Mouse (Mus musculus): Measurements from ENCODE around the gene Gpr135. TPM values are rescaled to one million over a fixed set of nuclear protein-coding genes. Genes with fewer than 3 reads are reported as not detected.

The Gpr135 gene
- polyA plus RNA-seq, 1 experiment from 2014 or later: 7.8 TPM

DNA sequence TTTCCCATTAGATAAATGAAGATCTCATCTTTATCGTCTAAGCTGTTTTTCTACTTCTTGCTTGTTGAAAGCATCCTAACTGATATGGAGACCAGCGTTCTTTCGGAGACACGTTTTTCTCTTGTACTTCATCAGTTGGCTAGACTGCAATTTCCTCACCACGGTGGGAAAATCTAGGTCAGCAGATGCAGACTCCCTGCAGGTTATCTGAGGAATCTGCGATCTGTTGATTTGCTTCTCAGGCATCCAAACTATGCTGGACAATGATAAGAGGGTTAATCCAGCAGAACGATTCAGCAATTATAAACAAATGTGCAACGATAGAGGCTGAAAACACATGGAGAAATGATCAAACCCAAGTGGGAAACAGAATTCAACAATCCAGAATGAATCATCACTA is 31.4 kb downstream of the Gpr135 start:
- 77% methylated on average over 8 of the region's 8 CpGs for WGBS
- no peak overlapping the region for H3K4me3 ChIP-seq (ENCODE audit: low read length)
- no peak overlapping the region for H3K27ac ChIP-seq (ENCODE audit: low read depth, low read length)
- no peaks in the 10 kb centered on the region for H3K27me3 ChIP-seq (replicated peaks; ENCODE audit: control insufficient read depth, insufficient read depth, low read length)
- no peak overlapping the region for H3K4me2 ChIP-seq (ENCODE audit: low read length)
- H3K4me1 ChIP-seq (ENCODE audit: control insufficient read depth, insufficient read depth, low read depth, low read length): no peaks in the 10 kb centered on the region
- H3K9me3 ChIP-seq (ENCODE audit: control insufficient read depth, low read length): no peaks in the 10 kb centered on the region
- H3K36me3 ChIP-seq (ENCODE audit: control insufficient read depth, insufficient read depth, low read length): no peaks in the 10 kb centered on the region
- no peak overlapping the region for H3K9ac ChIP-seq (ENCODE audit: low read depth, low read length)
- ATAC-seq: no peak

DNA sequence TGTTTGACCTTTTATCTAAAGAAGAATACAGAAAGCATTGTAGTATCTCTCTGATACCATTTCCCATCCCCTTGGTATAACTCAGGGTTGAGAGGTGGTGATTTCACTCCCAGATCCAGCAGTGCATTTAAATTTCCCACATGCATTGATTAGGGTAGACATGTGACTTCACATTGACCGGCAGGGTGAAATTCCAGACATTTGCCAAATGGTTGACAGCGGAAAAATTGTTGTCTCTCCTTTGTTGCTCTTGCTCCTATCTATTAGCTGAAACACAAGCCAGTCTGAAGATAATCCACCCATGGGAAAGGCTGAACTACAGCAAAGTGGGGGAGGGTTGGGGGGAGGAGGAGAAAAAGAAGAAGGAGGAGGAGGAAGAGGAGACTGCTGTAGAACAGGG is 32.1 kb downstream of the Gpr135 start:
- Histone ChIP-seq H3K9me3 (ENCODE audit: control insufficient read depth, low read length) (no peaks in the 10 kb centered on the region), H3K4me3 (ENCODE audit: low read length) (no peak overlapping the region), H3K4me2 (ENCODE audit: low read length) (no peak overlapping the region), H3K4me1 (ENCODE audit: control insufficient read depth, insufficient read depth, low read depth, low read length) (no peaks in the 10 kb centered on the region), H3K27me3 (replicated peaks; ENCODE audit: control insufficient read depth, insufficient read depth, low read length) (no peaks in the 10 kb centered on the region), H3K27ac (ENCODE audit: low read depth, low read length) (no peak overlapping the region), H3K36me3 (ENCODE audit: control insufficient read depth, insufficient read depth, low read length) (no peaks in the 10 kb centered on the region), H3K9ac (ENCODE audit: low read depth, low read length) (no peak overlapping the region)
- no peak for ATAC-seq
- WGBS: 56% methylated on average over 2 of the region's 2 CpGs

DNA sequence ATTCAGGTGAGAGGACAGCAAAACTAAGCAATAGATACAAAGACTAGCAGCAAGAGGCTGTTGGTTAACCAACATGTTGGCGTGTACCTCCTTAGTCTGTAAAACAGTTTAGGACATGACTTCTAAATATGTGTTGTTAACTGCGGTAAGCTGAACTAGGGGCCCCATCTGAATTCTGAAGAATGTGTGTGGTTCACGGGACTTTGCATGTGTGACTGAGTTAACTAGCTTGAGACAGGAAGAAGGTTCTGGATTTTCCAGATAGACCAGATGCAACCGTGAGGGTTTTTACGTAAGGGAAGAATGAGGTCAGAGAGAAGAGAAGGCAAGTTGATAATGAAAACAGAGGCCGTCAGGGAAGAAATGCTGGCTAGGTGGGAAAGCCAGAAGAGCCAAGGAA is 33.9 kb downstream of the Gpr135 start:
- Histone ChIP-seq H3K4me1 (ENCODE audit: control insufficient read depth, insufficient read depth, low read depth, low read length) (no peaks in the 10 kb centered on the region), H3K27me3 (replicated peaks; ENCODE audit: control insufficient read depth, insufficient read depth, low read length) (no peaks in the 10 kb centered on the region), H3K9ac (ENCODE audit: low read depth, low read length) (no peak overlapping the region), H3K27ac (ENCODE audit: low read depth, low read length) (no peak overlapping the region), H3K9me3 (ENCODE audit: control insufficient read depth, low read length) (no peaks in the 10 kb centered on the region), H3K4me2 (ENCODE audit: low read length) (no peak overlapping the region), H3K36me3 (ENCODE audit: control insufficient read depth, insufficient read depth, low read length) (no peaks in the 10 kb centered on the region), H3K4me3 (ENCODE audit: low read length) (no peak overlapping the region)
- WGBS: 91% methylated on average over 6 of the region's 6 CpGs
- no peak for ATAC-seq

DNA sequence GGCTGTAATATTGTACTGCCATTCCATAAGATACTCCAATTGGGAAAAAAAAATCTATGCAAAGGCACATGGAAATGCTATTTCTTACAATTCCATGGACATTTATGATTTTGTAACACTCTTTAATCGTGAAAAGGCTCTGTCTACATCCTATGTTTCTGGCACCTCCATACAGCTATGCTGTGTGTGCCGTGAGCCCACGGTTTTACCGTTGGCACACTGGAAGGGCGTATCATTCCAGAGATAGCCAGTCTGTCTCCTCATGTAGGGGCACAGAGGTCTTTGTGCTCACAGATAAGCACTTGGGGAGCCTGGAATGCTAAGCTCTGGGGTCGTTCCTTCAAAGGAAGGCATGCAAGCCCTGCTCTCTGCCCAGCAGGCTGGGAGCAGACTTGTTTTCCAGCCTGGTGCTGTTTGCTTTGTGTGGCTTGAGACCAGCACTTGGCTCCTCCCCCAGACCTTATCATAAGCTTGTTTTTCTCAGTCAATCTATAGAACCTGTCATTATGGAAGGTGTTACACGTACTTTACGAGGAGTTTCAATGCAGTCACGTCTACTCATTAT is 34.7 kb downstream of the Gpr135 start:
- Histone ChIP-seq H3K4me2 (ENCODE audit: low read length) (no peak overlapping the region), H3K27ac (ENCODE audit: low read depth, low read length) (no peak overlapping the region), H3K27me3 (replicated peaks; ENCODE audit: control insufficient read depth, insufficient read depth, low read length) (no peaks in the 10 kb centered on the region), H3K4me1 (ENCODE audit: control insufficient read depth, insufficient read depth, low read depth, low read length) (no peaks in the 10 kb centered on the region), H3K36me3 (ENCODE audit: control insufficient read depth, insufficient read depth, low read length) (no peaks in the 10 kb centered on the region), H3K9me3 (ENCODE audit: control insufficient read depth, low read length) (no peaks in the 10 kb centered on the region), H3K4me3 (ENCODE audit: low read length) (no peak overlapping the region), H3K9ac (ENCODE audit: low read depth, low read length) (no peak overlapping the region)
- no peak for ATAC-seq
- WGBS: 77% methylated on average over 9 of the region's 9 CpGs

DNA sequence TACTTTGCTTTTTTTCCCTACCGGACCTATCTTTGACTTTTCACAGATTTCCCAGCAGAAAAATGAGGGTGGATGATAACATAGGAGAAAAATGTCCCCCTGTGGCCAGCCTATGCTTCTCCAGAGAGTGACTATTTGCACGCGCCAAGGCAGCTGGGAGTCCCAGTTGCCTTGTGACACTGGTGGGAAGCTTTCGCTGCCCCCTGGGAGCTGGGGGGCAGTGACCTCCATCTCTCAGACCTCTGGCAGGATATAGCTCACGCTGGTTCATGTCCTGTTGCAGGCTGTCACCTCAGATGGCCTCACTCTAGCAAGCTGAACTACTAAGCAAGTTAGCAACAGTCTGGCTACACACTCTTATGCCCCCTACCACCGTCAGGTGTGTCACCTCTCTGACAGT is 39.1 kb downstream of the Gpr135 start:
- Histone ChIP-seq H3K36me3 (ENCODE audit: control insufficient read depth, insufficient read depth, low read length) (no peaks in the 10 kb centered on the region), H3K9ac (ENCODE audit: low read depth, low read length) (no peak overlapping the region), H3K27ac (ENCODE audit: low read depth, low read length) (no peak overlapping the region), H3K4me2 (ENCODE audit: low read length) (no peak overlapping the region), H3K4me3 (ENCODE audit: low read length) (no peak overlapping the region), H3K27me3 (replicated peaks; ENCODE audit: control insufficient read depth, insufficient read depth, low read length) (no peaks in the 10 kb centered on the region), H3K9me3 (ENCODE audit: control insufficient read depth, low read length) (no peaks in the 10 kb centered on the region), H3K4me1 (ENCODE audit: control insufficient read depth, insufficient read depth, low read depth, low read length) (no peaks in the 10 kb centered on the region)
- no peak for ATAC-seq
- WGBS: 85% methylated on average over 6 of the region's 6 CpGs

DNA sequence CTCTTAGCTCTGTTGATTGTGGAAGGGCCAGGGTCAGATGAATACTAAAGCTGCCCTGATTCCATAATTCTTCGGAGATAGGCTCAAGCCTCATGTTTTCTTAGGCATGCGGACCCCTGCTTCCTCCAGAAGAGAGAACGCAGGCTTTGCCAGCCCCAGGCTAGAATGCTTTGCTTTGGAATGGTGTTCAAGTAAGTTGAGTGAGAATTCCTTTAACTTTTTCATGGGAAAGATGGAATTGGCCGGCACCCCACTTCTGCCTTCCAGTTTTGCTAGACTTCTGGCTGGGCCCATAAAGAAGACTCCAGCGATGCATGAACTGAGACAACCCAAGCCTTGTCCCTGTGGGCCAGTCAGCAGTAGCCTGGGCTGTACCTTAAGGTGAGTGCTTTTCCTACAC is 39.8 kb downstream of the Gpr135 start:
- H3K4me1 ChIP-seq (ENCODE audit: control insufficient read depth, insufficient read depth, low read depth, low read length): no peaks in the 10 kb centered on the region
- H3K36me3 ChIP-seq (ENCODE audit: control insufficient read depth, insufficient read depth, low read length): no peaks in the 10 kb centered on the region
- no peak overlapping the region for H3K4me2 ChIP-seq (ENCODE audit: low read length)
- H3K9me3 ChIP-seq (ENCODE audit: control insufficient read depth, low read length): no peaks in the 10 kb centered on the region
- no peak overlapping the region for H3K4me3 ChIP-seq (ENCODE audit: low read length)
- H3K27ac ChIP-seq (ENCODE audit: low read depth, low read length): no peak overlapping the region
- no peak overlapping the region for H3K9ac ChIP-seq (ENCODE audit: low read depth, low read length)
- no peaks in the 10 kb centered on the region for H3K27me3 ChIP-seq (replicated peaks; ENCODE audit: control insufficient read depth, insufficient read depth, low read length)
- WGBS: 84% methylated on average over 5 of the region's 5 CpGs
- no peak for ATAC-seq

DNA sequence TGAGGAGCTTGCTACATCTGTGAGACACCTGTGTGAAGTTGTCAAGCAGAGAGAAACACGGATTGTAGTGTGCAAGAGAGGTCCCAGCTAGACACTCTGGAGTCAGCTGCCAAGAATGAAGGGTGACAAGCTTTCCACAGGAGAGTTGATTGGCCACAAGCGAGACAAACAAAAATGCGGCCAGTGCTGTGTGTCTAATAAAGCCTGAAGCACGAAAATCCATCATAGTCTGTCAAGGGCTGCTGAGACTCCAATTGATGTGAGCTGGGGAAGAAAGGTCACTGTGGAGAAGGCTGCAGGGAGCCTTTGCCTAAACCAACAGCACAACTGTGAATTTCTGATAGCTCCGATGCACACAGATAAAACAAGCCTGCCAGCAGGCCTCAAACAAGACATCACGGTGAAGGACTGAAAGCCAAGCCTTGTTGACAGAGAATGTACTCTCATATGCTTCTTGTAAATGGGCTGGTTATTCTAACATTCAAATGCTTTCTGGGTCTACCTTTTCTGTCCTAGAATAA is 45.6 kb downstream of the Gpr135 start:
- WGBS: 18% methylated on average over 6 of the region's 6 CpGs
- peak; percentile 63 for ATAC-seq
- Histone ChIP-seq H3K9me3 (ENCODE audit: control insufficient read depth, low read length) (no peaks in the 10 kb centered on the region), H3K27me3 (replicated peaks; ENCODE audit: control insufficient read depth, insufficient read depth, low read length) (no peaks in the 10 kb centered on the region), H3K4me2 (ENCODE audit: low read length) (no peak overlapping the region), H3K27ac (ENCODE audit: low read depth, low read length) (no peak overlapping the region), H3K36me3 (ENCODE audit: control insufficient read depth, insufficient read depth, low read length) (no peaks in the 10 kb centered on the region), H3K4me3 (ENCODE audit: low read length) (no peak overlapping the region), H3K9ac (ENCODE audit: low read depth, low read length) (no peak overlapping the region), H3K4me1 (ENCODE audit: control insufficient read depth, insufficient read depth, low read depth, low read length) (no peaks in the 10 kb centered on the region)

DNA sequence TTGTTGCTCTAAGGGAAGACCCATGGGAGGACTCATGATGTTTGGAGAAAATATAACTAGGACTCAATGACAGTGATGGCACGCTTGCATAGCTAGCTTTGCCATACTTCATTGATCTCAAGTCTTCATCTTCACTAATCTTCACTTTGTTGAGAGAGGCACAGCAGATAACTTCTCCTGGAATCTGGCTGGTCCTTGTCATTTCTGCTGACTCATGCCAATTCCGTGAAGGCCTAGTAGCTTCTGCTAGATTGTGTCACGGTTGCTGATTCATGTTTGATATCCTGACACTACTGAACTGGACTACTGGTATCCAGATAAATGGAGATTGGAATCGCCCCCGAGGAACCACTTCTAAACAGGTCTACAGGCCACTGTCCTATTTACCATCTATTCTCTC is 47.4 kb downstream of the Gpr135 start:
- Histone ChIP-seq H3K27ac (ENCODE audit: low read depth, low read length) (no peak overlapping the region), H3K36me3 (ENCODE audit: control insufficient read depth, insufficient read depth, low read length) (no peaks in the 10 kb centered on the region)
- no peak for ATAC-seq

DNA sequence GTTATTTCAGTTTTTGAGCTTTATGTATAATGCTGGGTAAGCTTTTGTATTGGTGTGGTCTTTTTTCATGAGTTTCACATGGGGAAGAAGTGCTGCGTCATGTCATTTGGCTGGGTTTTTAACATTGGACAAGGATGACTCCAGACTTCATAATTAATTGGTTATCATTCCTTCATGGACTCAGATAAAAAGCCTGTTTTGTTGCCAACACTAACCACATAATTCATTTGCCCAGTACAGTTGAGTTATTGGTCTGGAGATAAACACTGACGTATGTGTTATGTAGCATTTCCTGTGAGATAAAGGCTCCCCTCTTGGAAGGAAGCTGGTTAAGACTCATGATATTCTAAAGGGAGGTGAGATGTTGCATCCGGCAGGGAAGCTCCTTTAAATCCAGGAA is 48.1 kb downstream of the Gpr135 start:
- WGBS: 98% methylated on average over 3 of the region's 3 CpGs

More for the DNA sequence above, 47.4 kb downstream of the Gpr135 start:
- WGBS: 92% methylated on average over 5 of the region's 5 CpGs
- H3K9me3 ChIP-seq (ENCODE audit: control insufficient read depth, low read length): no peaks in the 10 kb centered on the region
- no peaks in the 10 kb centered on the region for H3K27me3 ChIP-seq (replicated peaks; ENCODE audit: control insufficient read depth, insufficient read depth, low read length)
- no peak overlapping the region for H3K4me2 ChIP-seq (ENCODE audit: low read length)
- H3K4me3 ChIP-seq (ENCODE audit: low read length): no peak overlapping the region
- no peak overlapping the region for H3K9ac ChIP-seq (ENCODE audit: low read depth, low read length)
- no peaks in the 10 kb centered on the region for H3K4me1 ChIP-seq (ENCODE audit: control insufficient read depth, insufficient read depth, low read depth, low read length)

DNA sequence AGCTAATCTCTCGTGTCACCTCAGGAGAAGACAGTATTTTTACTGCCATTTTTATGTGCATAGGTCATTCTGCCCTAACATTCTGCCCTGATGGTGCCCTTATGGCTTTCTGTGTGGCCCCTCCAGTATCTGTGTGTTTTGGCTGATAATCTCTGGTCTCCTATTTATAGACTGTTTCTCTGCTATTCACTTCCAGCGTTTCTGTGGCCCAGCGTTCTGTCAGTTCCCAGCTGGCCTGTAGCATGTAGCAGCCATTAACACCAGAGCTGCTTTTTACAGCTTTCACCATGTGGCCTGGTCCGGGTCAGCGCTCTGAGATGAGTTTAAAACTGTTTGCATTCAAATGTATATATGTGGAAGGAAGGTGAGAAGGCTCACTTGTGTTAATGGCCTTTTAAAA is 49.4 kb downstream of the Gpr135 start:
- Histone ChIP-seq H3K9me3 (ENCODE audit: control insufficient read depth, low read length) (no peaks in the 10 kb centered on the region), H3K4me3 (ENCODE audit: low read length) (no peak overlapping the region)
- no peak for ATAC-seq

More for the DNA sequence above, 48.1 kb downstream of the Gpr135 start:
- no peaks in the 10 kb centered on the region for H3K27me3 ChIP-seq (replicated peaks; ENCODE audit: control insufficient read depth, insufficient read depth, low read length)
- no peak for ATAC-seq
- no peaks in the 10 kb centered on the region for H3K36me3 ChIP-seq (ENCODE audit: control insufficient read depth, insufficient read depth, low read length)
- H3K27ac ChIP-seq (ENCODE audit: low read depth, low read length): no peak overlapping the region
- H3K4me1 ChIP-seq (ENCODE audit: control insufficient read depth, insufficient read depth, low read depth, low read length): no peaks in the 10 kb centered on the region
- H3K4me2 ChIP-seq (ENCODE audit: low read length): no peak overlapping the region
- no peak overlapping the region for H3K9ac ChIP-seq (ENCODE audit: low read depth, low read length)
- H3K9me3 ChIP-seq (ENCODE audit: control insufficient read depth, low read length): no peaks in the 10 kb centered on the region
- H3K4me3 ChIP-seq (ENCODE audit: low read length): no peak overlapping the region

More for the DNA sequence above, 49.4 kb downstream of the Gpr135 start:
- no peak overlapping the region for H3K27ac ChIP-seq (ENCODE audit: low read depth, low read length)
- no peak overlapping the region for H3K4me2 ChIP-seq (ENCODE audit: low read length)
- WGBS: 64% methylated on average over 5 of the region's 5 CpGs
- no peak overlapping the region for H3K9ac ChIP-seq (ENCODE audit: low read depth, low read length)
- H3K27me3 ChIP-seq (replicated peaks; ENCODE audit: control insufficient read depth, insufficient read depth, low read length): no peaks in the 10 kb centered on the region
- no peaks in the 10 kb centered on the region for H3K36me3 ChIP-seq (ENCODE audit: control insufficient read depth, insufficient read depth, low read length)
- H3K4me1 ChIP-seq (ENCODE audit: control insufficient read depth, insufficient read depth, low read depth, low read length): no peaks in the 10 kb centered on the region
